Mouse (Mus musculus) cerebellum, adult 18-20 months (tissue): ENCODE data around the gene Krt19.

Experiments
- DNase-seq, 2 experiments: peaks; one replicate each; pipeline ENCODE4 v3.0.0; 2021

The Krt19 gene

GRCm38 (mm10) chr11:100148615-100149330, at the start of gene Krt19:
Gene Krt19 (minus strand): TSS chr11:100148665.
- DNase-seq = no peak

GRCm38 (mm10) chr11:100192992-100193391, 44.5 kb upstream of the Krt19 start, which contains the start of gene Krt9:
Gene Krt9 (minus strand): TSS chr11:100193246.
- no peak for DNase-seq

- DNase-seq = no peak
These were observed 43.4 kb upstream of the Krt19 start for GRCm38 (mm10) chr11:100191820-100192219.

GRCm38 (mm10) chr11:100186736-100187135, 38.3 kb upstream of the Krt19 start:
- DNase-seq = no peak

- DNase-seq = no peak
These were observed 33.3 kb upstream of the Krt19 start for GRCm38 (mm10) chr11:100181725-100182124.

GRCm38 (mm10) chr11:100179260-100179659, 30.8 kb upstream of the Krt19 start:
- no peak for DNase-seq

- DNase-seq = no peak
These were observed 29.8 kb upstream of the Krt19 start for GRCm38 (mm10) chr11:100178307-100178706.

- DNase-seq = no peak
These were observed 28.3 kb upstream of the Krt19 start for GRCm38 (mm10) chr11:100176791-100177190.

- peak; percentile 25 to 55 for DNase-seq
These were observed 20.6 kb upstream of the Krt19 start for GRCm38 (mm10) chr11:100168765-100169762.

- DNase-seq = peak in 1 of 2 experiments; percentile 2
These were observed 19.6 kb upstream of the Krt19 start for GRCm38 (mm10) chr11:100168071-100168470.

GRCm38 (mm10) chr11:100164392-100164791, 15.9 kb upstream of the Krt19 start:
- DNase-seq = no peak

GRCm38 (mm10) chr11:100157908-100158477, 9.5 kb upstream of the Krt19 start:
- DNase-seq = no peak

GRCm38 (mm10) chr11:100157331-100157730, 8.9 kb upstream of the Krt19 start:
- DNase-seq = no peak

- DNase-seq = no peak
These were observed 7.2 kb upstream of the Krt19 start for GRCm38 (mm10) chr11:100155497-100156255.

- DNase-seq = no peak
These were observed 705 bp downstream of the Krt19 start for GRCm38 (mm10) chr11:100147566-100148353.

- no peak for DNase-seq
These were observed 2.5 kb downstream of the Krt19 start for GRCm38 (mm10) chr11:100145858-100146560.

- no peak for DNase-seq
These were observed 3.4 kb downstream of the Krt19 start for GRCm38 (mm10) chr11:100145104-100145503.

- DNase-seq = no peak
These were observed 7.5 kb downstream of the Krt19 start for GRCm38 (mm10) chr11:100140966-100141365.

- no peak for DNase-seq
These were observed 9.1 kb downstream of the Krt19 start for GRCm38 (mm10) chr11:100139391-100139790.

- no peak for DNase-seq
These were observed 9.7 kb downstream of the Krt19 start for GRCm38 (mm10) chr11:100138809-100139208.

GRCm38 (mm10) chr11:100137693-100138092, 10.8 kb downstream of the Krt19 start:
- no peak for DNase-seq
